Mouse (Mus musculus) cerebellum, postnatal 10 days (tissue): ENCODE data around the gene Bbox1.

Experiments used
- DNase-seq, 2 experiments: peaks; one replicate each; pipeline ENCODE4 v3.0.0; 2021; ENCODE audit warnings: mixed read lengths in 2 of 2

Gene Bbox1

DNA sequence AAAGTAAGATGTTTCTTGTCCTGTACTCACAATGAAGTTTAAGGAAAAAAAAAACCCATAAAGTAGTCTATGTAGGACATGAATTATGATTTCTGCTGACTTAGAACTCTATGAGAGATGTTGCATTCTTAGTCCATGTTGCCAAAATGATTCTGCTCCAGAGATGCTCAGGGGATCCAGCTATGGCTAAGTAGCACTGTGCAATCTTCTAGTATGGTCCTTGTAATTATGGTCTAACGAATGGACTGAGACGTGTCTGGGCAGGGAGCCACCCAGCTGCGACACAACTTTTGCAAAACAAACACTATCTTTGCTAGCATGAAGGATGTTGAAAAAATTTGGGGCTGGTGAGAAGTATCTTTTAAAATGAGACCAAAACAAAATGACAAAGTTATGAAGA, 45.1 kb downstream of the Bbox1 start:
- no peak for DNase-seq

DNA sequence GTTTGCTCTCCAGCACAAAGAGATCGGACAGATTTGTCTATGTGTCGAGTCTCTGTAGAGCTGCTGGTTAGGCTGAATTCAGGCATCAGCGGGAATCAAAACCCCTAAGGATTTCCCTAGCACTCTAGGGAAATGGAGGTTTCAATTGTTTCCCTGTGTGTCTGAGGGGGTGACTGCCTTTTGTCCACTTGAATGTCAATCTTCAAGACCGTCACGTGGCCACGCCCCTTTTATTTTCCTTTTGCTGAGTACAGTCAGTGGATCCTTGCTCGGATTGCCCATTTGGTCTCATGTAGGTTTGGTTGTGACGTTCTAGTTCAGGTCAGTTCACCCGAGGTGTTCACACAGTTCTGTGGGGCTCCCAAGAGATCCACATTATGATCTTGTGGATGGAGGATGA, 82.1 kb downstream of the Bbox1 start:
- DNase-seq = no peak

DNA sequence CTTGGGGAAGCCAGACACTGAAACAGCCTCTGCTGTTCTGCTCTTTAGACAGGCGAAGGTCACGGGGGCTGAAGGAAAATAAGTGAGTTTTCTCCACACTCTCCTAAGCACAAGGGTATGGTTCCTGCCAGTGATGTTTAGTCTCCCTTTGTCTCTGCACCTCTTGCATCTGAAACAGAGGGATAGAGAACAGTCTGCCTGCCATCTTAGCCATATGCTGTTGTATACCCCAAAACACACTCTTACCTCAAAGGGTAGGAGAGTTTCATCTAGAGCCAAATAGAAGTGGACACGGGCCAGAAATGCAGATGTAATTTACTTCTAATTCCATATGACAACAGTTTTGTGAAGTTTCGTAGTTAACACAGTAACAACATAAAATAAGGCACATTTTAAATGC, 83.6 kb downstream of the Bbox1 start:
- no peak for DNase-seq

DNA sequence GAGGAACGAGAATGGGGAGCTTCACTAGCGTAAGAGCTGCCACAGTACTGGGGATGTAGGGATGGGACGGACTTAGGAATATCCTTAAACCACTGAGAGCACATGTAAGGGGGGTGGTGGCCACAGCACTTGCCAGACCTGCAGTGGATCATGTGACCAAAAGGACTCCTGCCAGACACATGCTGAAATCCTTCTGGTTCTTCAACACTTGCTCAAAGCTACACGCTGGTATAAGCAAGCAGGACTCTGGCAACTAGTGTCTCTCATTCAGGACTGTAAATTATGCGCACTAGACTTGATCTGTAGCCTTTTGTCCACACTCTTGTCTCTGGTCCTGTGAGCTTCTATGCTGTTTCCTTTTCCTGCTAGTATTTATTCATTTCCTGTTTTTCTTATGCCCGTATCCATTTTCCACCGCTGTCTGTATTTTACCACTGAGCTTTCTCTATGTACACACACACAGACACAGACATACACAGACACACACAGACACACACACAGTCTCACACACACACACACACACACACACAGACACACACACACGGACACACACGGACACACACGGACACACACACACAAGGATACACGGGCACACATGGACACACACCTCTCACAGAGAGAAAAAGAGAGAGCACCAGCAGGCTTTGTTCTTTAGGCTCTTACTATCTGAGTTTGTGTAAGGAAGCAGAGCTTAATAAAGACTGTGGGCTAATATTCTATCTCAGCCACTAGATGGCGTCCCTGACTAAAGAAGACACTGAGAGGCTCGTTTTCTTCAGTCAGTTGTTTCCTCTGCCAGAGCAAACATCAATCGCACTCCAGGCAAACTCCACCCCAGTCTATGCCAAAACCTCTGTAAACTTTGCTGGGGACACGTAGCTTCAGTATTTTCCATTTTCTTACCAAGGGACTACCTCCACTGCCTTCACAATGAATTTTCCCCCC, 84.9 kb downstream of the Bbox1 start:
- peak; percentile 81 to 87 for DNase-seq

DNA sequence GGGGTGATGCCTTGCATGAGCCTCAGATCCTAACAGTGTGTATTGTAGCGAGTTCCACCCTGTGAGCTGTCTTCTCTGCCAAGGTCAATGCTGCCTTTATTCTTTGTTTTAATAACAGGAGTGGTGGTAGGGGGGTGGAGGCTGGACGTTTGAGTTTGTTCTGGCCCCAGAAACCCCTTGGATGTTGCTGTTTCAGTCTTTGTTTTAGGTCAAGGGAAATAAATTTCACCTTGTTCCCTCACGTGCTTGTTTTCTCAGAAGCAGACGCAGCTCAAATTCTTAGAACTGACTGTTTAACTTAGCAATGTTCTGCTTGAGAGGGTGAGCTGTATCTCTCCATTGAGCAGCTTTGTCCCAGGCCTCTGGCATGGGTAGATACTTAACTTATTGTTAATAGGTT, 87.9 kb downstream of the Bbox1 start:
- no peak for DNase-seq

DNA sequence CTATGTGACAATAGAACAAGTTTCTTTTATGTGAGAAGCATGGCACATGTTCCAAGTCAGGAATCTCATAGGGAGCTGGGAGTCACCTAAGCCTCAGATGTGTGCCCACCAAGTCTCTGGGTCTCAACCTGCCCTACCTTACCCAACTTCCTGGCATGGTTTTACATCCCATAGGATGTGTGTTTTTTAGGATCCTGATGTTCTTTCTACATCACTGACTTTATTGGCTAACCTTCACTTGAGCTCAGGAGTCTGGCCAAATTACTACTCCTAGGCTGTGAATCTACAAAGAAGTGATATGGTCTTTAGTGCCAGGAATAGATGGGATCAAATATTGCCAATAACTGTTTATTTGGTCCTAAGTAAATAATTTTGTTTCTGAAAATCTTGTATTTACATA, 88.4 kb downstream of the Bbox1 start:
- DNase-seq = no peak

DNA sequence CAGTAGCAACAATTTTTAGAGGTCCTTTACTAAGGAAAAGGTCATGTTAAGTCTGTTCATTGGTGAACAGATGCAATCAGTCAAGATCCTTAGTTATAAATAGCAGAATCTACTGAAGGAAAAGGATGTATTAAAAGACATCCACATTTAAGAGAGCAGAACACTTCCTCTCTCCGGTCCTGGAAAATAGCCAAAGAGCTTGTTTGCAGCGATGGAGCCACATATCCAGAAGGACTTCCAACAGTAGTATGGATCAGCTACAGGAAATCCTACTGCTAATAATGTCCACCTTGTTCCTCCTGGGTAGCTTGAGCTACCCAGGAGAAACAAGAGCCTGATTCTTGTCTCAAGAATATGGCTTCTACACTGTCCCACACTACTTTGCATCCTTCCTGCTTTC, 91.6 kb downstream of the Bbox1 start:
- DNase-seq = peak in 1 of 2 experiments; percentile 12

DNA sequence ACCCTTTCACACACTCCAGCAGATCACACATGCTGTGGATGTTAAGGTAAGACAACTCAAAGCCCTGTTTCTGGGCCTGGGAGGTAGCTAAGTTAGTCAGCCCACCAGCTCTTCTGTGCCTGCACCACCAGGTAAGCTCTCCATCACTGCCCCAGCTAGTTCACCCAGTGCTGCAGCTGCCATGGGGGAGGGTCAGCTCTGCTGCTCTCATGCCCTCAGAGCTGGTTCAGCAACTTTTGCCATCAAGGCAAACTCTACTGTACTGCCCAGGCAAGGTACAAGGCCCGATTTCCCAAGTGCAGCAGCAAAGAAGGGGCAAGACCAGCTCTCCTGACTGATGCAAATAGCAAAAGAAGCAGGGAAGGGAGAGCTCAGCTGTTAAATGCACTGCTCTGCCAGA, 93.9 kb downstream of the Bbox1 start:
- no peak for DNase-seq

DNA sequence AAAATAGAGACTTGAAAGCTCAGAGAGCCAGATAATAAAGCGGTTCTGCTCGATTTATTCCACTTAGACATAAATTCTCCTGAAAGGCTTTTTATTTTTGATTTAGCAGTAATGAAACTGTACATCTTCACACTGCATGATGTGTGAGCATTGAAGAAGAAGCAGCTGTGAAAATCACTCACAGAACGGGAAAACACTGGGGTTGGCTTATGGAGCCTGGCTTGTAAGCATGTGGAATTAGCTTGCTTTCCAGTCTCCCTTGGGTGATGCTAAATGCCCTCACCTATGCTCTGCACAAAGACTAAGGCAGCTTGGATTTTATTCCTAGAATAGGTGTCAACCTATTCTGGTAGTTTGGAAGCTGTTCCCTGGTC, 98.7 kb downstream of the Bbox1 start:
- no peak for DNase-seq

DNA sequence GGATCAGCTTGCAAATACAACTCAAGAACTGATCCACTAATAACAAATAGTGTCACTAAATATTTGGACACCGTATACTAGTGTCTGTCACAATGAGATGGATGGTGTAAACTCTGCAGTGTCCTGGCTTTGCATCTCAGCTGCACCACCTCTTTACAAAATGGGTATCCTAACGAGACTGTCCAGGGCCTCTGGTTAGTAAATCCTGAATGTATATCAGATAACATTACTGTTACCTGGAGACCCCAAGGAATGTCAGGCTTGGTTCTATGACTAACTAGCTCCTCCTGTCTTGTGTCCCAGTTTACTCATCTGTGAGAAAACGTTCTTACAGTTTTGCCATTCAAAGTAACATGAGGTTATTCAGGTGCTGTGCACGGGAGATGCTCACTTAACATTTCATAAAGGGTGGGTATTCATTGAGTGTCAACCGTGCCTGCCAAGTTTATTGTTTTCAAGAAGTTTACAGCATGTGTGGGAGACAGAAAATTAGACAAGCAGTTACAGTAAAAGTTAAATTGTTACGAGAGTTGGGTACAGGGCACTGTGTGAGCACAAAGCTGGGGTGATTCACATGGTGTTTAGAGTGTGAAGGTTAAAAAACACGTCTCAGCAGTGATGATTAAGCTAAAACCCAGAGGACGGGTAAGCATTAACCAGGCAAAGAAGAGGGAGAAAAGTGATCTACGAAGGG, 99.2 kb downstream of the Bbox1 start:
- DNase-seq = no peak

DNA sequence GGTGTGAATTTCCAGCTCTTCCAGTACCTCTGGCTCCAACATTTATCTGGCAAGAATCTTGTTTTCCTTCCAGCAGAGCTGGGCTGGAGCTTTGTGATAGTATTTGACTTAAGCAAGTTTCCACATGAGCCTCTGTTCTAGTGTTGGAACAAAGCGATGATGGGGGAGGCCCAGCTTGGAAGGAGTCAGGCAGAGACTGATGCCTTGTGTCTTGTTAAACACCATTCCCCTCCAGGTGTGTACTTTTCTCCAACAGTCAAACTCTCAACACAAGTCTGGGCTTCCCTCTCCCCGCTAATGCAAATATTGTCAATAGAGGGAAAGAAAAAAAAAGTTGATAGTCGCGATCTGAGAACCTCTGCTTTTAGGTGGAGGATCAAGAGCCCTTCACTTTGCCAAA, 100.1 kb downstream of the Bbox1 start:
- no peak for DNase-seq
